Mouse (Mus musculus) liver, adult 2 months (tissue): ENCODE data around the gene Slc16a5. TPM values are rescaled to one million over a fixed set of nuclear protein-coding genes. Genes with fewer than 3 reads are reported as not detected.
"Not testable (repeated sequence)": the region's sequence is repeated elsewhere in the genome, so short reads cannot be mapped to it uniquely, and the experiment has no call there.

Experiments
- DNase-seq: peaks from one replicate; pipeline ENCODE4 v3.0.0-alpha.2; 2011; ENCODE audit warnings: low read depth, low spot score; ENCODE audit errors: extremely low read depth
- H3K27ac ChIP-seq: fragments of 200-500 bp; replicated peaks from 2 replicates; pipeline ENCODE4 v1.5.1; 2012; ENCODE audit warnings: low read depth, mild to moderate bottlenecking, control low read depth, inconsistent platforms, low read length; ENCODE audit not compliant: insufficient read depth
- H3K27me3 ChIP-seq: fragments of 200-500 bp; 2 replicates; pipeline ENCODE4 v1.6.1; 2012; ENCODE audit warnings: mild to moderate bottlenecking, moderate library complexity, low read length, inconsistent platforms; ENCODE audit not compliant: control insufficient read depth, insufficient read depth
- H3K36me3 ChIP-seq: fragments of 200-500 bp; 2 replicates; pipeline ENCODE4 v1.6.1; 2012; ENCODE audit warnings: low read length, inconsistent platforms; ENCODE audit not compliant: control insufficient read depth, insufficient read depth
- H3K4me1 ChIP-seq: fragments of 200-500 bp; 2 replicates; pipeline ENCODE4 v1.6.1; 2011; ENCODE audit warnings: low read length; ENCODE audit not compliant: control insufficient read depth, insufficient read depth
- H3K4me3 ChIP-seq: fragments of 200-500 bp; 2 replicates; pipeline ENCODE4 v1.5.1; 2011; ENCODE audit warnings: low read depth, mild to moderate bottlenecking, control low read depth, low read length, moderate library complexity; ENCODE audit not compliant: insufficient read depth
- H3K79me2 ChIP-seq: fragments of 200-500 bp; 2 replicates; pipeline ENCODE4 v1.6.1; 2012; ENCODE audit warnings: inconsistent platforms, mild to moderate bottlenecking, low read length, moderate library complexity; ENCODE audit not compliant: control insufficient read depth, insufficient read depth
- H3K9ac ChIP-seq: fragments of 200-500 bp; 2 replicates; pipeline ENCODE4 v1.6.1; 2012; ENCODE audit warnings: low read depth, mild to moderate bottlenecking, control low read depth, inconsistent platforms, low read length
- CTCF ChIP-seq: fragments of 200-500 bp; IDR thresholded peaks from 2 replicates; pipeline ENCODE4 v1.5.1; 2011; ENCODE audit warnings: low read depth, low read length, control low read depth
- POLR2A ChIP-seq: fragments of 200-500 bp; IDR thresholded peaks from 2 replicates; pipeline ENCODE4 v1.6.1; 2011; ENCODE audit warnings: low read length, control low read depth; ENCODE audit not compliant: insufficient read depth; ENCODE audit errors: extremely low read depth
- WGBS: fragments of 180-500 bp; shearing (Covaris S2); methylation state at CpG from one replicate; pipeline ENCODE4 v1.1.7; 2018; 5-methylcytosine and 5-hydroxymethylcytosine counted together
- polyA plus RNA-seq: library from polyadenylated mRNA; depleted of rRNA; stranded (reverse); fragments of >200 nt; gene quantifications from 2 replicates; pipeline ENCODE4 v1.2.3, GENCODE M21; 2012
- total RNA-seq: library from RNA; depleted of rRNA; stranded (reverse); fragments of >200 nt; gene quantifications from 2 replicates; pipeline ENCODE4 v1.2.3, GENCODE M21; 2014

The Slc16a5 gene
- total and polyA plus RNA-seq, 2 experiments: 23.0 to 49.1 TPM

DNA sequence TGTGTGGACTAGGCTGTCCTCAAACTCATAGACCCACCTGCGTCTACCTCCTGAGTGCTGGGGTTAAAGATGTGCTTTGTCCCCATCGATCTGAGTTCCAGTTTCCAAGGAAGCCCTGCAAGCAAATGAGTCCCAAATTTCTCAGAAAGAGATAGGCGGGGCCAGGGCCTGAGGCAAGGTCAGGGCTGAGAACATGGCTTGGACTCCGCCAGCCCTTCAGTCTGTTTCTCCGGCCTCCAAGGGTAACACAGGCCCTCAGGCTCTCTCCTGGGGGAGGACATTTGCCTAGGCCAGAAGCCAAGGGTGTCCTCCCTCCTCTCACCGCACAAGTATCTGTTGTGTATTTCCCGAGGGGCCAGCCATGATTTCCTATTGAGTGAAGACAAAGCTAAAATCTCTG, 9.9 kb downstream of the Slc16a5 start:
- TF ChIP-seq CTCF (no peak), POLR2A (no peak)
- no peak overlapping the region for H3K27ac ChIP-seq
- no peak for DNase-seq
- H3K4me3 ChIP-seq: no peak overlapping the region
- peaks cover 16% of the 10 kb centered on the region for H3K4me1 ChIP-seq
- H3K9ac ChIP-seq: no peak overlapping the region
- peaks cover 11% of the 10 kb centered on the region; the same call in 1 of the 2 replicates for H3K79me2 ChIP-seq
- WGBS: 56% methylated on average over 7 of the region's 7 CpGs
- no peaks in the 10 kb centered on the region for H3K27me3 ChIP-seq
- no peaks in the 10 kb centered on the region for H3K36me3 ChIP-seq

- peak overlapping the region; percentile 4; the same call in 1 of the 2 replicates for H3K4me3 ChIP-seq
- DNase-seq: peak; percentile 75
- H3K9ac ChIP-seq: peak overlapping the region; percentile 20
- WGBS: 25% methylated on average over 15 of the region's 15 CpGs
- peak overlapping the region; percentile 57 for H3K27ac ChIP-seq
- H3K36me3 ChIP-seq: no peaks in the 10 kb centered on the region
- no peaks in the 10 kb centered on the region for H3K27me3 ChIP-seq
- peak; percentile 88 for TF ChIP-seq CTCF
- TF ChIP-seq POLR2A: no peak
- peaks cover 16% of the 10 kb centered on the region for H3K4me1 ChIP-seq
- peaks cover 11% of the 10 kb centered on the region; the same call in 1 of the 2 replicates for H3K79me2 ChIP-seq
These were observed 11.5 kb downstream of the Slc16a5 start for GRCm38 (mm10) chr11:115473626-115474275.

DNA sequence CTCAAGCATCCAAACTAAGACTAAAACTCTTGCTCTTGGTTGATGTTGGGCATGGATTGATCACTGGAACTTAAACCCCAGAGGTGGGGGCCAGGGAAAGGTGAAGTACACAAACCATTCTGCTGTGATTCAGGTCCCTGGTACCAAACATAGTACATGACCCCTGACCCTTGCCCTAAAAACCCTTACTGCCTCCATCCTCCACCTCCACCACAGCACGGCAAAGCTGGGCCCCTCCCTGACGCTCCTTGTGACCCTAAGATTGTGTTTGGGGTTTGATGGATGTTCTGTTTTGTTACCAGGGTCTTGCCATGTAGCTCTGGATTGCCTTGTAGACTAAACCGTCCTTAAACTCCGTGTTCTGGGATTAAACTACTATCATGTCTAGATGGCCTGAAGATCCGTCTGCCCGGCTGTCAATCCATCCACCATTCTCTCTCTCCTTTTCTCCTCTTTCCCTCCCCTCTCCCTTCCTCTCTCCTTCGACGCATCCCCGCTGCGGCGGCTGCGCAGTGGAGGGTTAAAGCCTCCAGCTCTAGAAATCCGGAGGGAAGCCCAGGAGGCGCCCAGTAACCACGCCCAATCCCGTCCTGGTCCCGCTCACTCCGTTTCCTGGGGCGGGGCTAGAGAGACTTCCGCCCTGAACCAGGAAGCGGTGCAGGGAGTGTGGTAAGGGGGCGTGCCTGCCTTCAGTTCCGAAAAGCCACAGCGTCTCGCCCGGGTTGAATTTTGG, 12.9 kb downstream of the Slc16a5 start, which contains the start of gene Armc7:
Armc7 (plus strand) TSS at position 643 of the 733 bp plus-strand sequence.
- Histone ChIP-seq H3K9ac (peak within 1 kb of the TSS; percentile 82), H3K27me3 (no peaks in the 10 kb centered on the region), H3K36me3 (no peaks in the 10 kb centered on the region), H3K79me2 (peaks cover 11% of the 10 kb centered on the region; the same call in 1 of the 2 replicates), H3K27ac (peak within 1 kb of the TSS; percentile 70), H3K4me1 (peaks cover 16% of the 10 kb centered on the region), H3K4me3 (peak within 1 kb of the TSS; percentile 95)
- DNase-seq: peak; percentile 82
- WGBS: under 1% methylated on average over 26 of the region's 26 CpGs
- TF ChIP-seq CTCF (no peak), POLR2A (no peak)

- Histone ChIP-seq H3K36me3 (no peaks in the 10 kb centered on the region), H3K4me1 (peaks cover 16% of the 10 kb centered on the region), H3K9ac (peak overlapping the region; percentile 82), H3K79me2 (peaks cover 11% of the 10 kb centered on the region; the same call in 1 of the 2 replicates), H3K27ac (peak overlapping the region; percentile 29), H3K27me3 (no peaks in the 10 kb centered on the region), H3K4me3 (peak overlapping the region; percentile 95)
- no peak for DNase-seq
- WGBS: 2% methylated on average over 28 of the region's 28 CpGs
- TF ChIP-seq CTCF: no peak
- no peak for TF ChIP-seq POLR2A
These were observed 13.5 kb downstream of the Slc16a5 start for GRCm38 (mm10) chr11:115475758-115476237.

GRCm38 (mm10) chr11:115476630-115477029, 14.4 kb downstream of the Slc16a5 start:
- H3K4me3 ChIP-seq: peak overlapping the region; percentile 15; the same call in 1 of the 2 replicates
- H3K9ac ChIP-seq, H3K27ac ChIP-seq, DNase-seq, H3K36me3 ChIP-seq, H3K27me3 ChIP-seq: not testable (repeated sequence)
- 28% methylated on average over 4 of the region's 4 CpGs for WGBS
- H3K4me1 ChIP-seq: peaks cover 16% of the 10 kb centered on the region
- H3K79me2 ChIP-seq: peaks cover 11% of the 10 kb centered on the region; the same call in 1 of the 2 replicates

DNA sequence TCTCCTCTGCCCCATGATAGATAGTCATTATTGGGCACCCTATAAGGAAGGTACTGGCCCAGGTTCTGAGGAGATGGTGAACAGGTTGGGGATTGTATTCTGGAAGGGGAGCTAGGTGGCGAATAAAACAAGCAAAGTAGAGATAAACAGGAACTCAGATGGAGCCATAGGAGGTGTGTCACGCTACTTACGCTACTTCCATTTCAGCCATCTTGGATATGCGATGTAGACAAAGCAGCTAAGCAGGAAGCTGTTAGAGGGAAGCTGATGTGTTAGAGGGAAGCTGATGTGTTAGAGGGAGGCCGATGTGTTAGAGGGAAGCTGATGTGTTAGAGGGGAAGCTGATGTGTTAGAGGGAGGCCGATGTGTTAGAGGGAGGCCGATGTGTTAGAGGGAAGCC, 15.1 kb downstream of the Slc16a5 start:
- H3K79me2 ChIP-seq: peaks cover 11% of the 10 kb centered on the region; the same call in 1 of the 2 replicates
- peak; percentile 37 for DNase-seq
- H3K4me3 ChIP-seq: 0 out of 2 replicates have a peak overlapping the region, but pooled peaks have one; percentile 3
- H3K27me3 ChIP-seq, H3K36me3 ChIP-seq, H3K9ac ChIP-seq, H3K27ac ChIP-seq: not testable (repeated sequence)
- WGBS: 78% methylated on average over 7 of the region's 7 CpGs
- H3K4me1 ChIP-seq: peaks cover 11% of the 10 kb centered on the region
